Mouse (Mus musculus) lung, postnatal 10 days (tissue): Measurements from ENCODE around the gene Lias.

Experiments used
- DNase-seq: peaks from one replicate; pipeline ENCODE4 v3.0.0; 2021

The Lias gene

GRCm38 (mm10) chr5:65428321-65428720, 37.0 kb downstream of the Lias start:
- peak; percentile 37 for DNase-seq

DNA sequence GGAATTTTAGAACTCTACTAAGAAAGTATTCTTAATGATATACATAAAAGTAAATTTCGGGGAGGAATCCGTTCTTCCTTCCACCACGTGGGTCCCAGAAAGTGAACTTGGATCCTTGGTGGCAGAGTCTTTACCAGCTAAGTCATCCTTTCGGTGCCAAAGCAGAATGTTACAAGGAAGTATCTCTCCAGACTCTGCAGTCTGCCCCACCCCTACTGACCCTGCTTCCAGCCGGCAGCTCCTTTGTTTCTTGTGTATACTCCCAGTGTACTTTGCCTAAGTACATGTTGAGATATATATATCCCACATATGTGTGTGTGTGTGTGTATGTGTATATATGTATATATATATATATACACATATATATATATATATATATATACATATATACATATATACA, 38.1 kb downstream of the Lias start:
- DNase-seq = no peak

DNA sequence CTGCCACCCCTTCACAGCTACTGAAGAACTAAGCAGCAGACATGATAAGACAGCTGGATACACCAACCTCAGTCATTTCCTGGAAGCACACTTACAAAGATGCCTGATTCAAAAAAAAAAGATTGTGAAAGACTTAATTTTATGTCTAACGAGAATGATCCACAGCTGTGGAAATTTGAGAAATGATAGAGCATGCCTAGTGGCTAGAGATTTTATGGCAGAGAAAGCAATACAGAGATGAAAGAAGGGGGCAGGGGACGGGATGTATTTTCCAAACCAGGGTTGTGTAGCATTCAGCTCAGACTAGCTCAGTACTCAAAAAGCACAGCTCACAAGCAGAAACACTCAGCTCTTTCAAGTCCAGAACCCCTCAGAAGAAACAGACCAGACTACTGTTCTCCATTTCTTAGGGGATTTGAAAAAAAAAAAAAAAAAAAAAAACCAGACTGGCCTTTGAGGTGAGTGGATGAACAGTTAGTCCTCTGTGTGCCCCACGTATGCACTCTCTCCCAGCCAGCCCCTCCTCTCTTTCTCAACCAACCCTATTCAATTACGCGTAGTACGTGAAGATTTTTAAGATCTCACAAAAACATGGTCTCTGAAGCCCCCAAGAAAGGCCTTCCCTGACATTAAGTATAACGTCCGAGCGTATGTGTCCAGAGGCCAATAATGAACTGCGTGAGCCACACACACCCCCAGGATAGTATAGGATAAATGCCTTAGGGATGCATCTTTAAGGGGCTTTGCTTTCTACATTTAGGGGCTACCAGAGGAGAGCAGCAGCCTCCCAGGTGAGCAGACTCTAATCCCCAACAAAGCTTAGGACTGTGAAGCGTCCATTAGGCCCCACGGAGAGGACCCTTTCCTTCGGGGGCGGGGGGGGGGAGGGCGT, 43.4 kb downstream of the Lias start:
- DNase-seq = peak; percentile 24

- no peak for DNase-seq
Observed at GRCm38 (mm10) chr5:65435363-65435805, 44.1 kb downstream of the Lias start.

GRCm38 (mm10) chr5:65435806-65436561, 44.7 kb downstream of the Lias start, which contains the start of gene Ugdh:
TSS of gene Ugdh (minus strand) at chr5:65435949.
- peak; percentile 99 for DNase-seq

DNA sequence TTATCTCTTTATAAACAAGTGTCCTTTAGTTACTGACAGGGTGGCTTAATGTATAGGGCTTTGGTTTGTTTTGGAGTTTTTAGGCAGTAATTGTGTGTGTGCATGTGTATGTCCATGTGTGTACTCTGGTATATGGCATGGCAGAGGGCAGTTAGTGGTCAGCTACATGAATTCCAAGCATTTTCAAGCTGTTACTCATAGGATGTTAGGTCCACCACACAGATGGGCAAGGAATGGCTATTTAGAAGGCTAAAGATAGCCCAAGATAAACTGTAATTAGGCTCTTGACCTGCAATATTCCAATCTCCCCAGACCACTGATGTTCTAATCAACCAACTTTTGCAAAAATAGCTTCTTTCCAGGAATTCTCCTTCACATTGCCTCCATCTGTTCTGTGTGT, 46.7 kb downstream of the Lias start:
- DNase-seq = no peak

- DNase-seq = no peak
Observed at GRCm38 (mm10) chr5:65444981-65445380, 53.7 kb downstream of the Lias start.

DNA sequence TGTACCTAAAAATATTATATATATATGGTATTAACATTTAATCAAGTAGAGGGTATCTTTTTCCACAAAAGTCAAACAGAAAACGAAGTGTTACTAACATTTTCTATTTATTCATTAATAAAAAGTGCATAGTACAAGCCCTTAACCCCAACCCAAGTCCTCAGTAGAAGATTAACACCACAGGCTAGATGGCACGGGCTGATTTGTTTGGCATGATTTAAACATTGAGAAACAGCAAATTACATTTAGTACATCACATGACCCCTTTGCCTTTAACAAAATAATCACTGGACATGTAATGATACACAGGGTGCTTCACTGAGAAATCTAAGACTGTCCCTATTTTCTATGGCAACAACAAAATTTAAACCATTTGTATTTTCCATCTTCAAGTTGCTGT, 55.5 kb downstream of the Lias start:
- no peak for DNase-seq

GRCm38 (mm10) chr5:65447826-65448225, 56.5 kb downstream of the Lias start:
- no peak for DNase-seq

DNA sequence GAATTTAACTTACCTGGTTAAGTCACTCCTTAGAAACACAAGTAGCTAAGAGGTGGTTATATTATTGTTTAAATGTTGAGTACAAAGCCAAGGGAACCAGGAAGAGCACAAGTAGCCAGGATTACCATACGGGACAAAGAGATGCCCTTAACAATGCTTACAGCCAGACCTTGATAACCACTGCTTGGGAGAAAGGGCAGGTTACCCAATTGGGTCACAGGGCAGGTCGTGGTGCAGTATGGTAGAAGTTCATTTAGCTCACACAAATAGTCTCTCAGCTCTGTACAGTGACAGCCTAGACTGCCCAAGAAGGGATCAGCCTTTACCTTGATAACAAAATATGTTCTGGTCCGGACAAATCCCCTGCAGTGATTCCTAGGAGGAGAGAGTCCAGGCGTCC, 57.6 kb downstream of the Lias start:
- no peak for DNase-seq

GRCm38 (mm10) chr5:65454771-65455170, 63.5 kb downstream of the Lias start:
- no peak for DNase-seq

- peak; percentile 73 for DNase-seq
Observed at GRCm38 (mm10) chr5:65457086-65457827, 66.0 kb downstream of the Lias start.

DNA sequence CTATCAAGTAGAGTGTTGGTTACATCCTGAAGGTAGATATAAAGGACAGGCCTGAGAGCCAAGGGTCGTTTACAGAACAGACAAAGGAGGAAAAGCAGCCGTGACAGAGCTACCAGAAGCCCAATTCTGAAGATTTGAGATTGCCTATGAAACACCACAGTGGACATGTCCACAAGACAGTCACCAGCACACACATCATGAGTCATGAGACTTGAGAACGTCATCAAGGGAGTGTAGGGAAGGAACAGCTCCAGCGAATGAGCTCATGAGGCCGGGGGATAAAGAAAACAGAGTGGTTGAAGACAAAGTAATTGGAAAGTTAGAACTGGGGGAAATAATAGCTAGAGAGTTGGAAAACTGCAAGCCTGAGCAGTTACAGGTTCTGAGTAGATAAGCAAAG, 66.5 kb downstream of the Lias start:
- peak; percentile 19 for DNase-seq

- DNase-seq = no peak
Observed at GRCm38 (mm10) chr5:65459454-65459853, 68.2 kb downstream of the Lias start.
